Mouse (Mus musculus) ES-E14 (cell line): Measurements from ENCODE around the gene Cyp2j13. TPM values are rescaled to one million over a fixed set of nuclear protein-coding genes. Genes with fewer than 3 reads are reported as not detected.
"Not testable (repeated sequence)": the region's sequence is repeated elsewhere in the genome, so short reads cannot be mapped to it uniquely, and the experiment has no call there.

ENCODE experiments used
- DNase-seq: peaks from one replicate; pipeline ENCODE4 v3.0.0-alpha.2; 2013; ENCODE audit warnings: low read depth, low spot score
- H3K27ac ChIP-seq: 2 replicates; pipeline ENCODE4 v1.5.1; 2012; ENCODE audit warnings: low read depth, mild to moderate bottlenecking, low read length, moderate library complexity, mixed read lengths; ENCODE audit not compliant: poor library complexity, insufficient read depth, severe bottlenecking
- H3K36me3 ChIP-seq: 2 replicates; pipeline ENCODE4 v1.6.1; 2012; ENCODE audit warnings: mild to moderate bottlenecking, low read length, moderate library complexity, mixed read lengths; ENCODE audit not compliant: control insufficient read depth, poor library complexity, insufficient read depth, severe bottlenecking
- H3K4me1 ChIP-seq, 2 experiments: fragments of 150-350 bp in 1 of 2; sonication (generic) in 1 of 2; 2 replicates each; pipeline ENCODE4 v1.6.1; 2012; ENCODE audit warnings: low read length in 2 of 2, mild to moderate bottlenecking in 1 of 2, mixed read lengths in 1 of 2; ENCODE audit not compliant: control insufficient read depth in 2 of 2, insufficient read depth in 2 of 2, poor library complexity in 1 of 2
- H3K4me3 ChIP-seq, 2 experiments: fragments of 150-350 bp in 1 of 2; sonication (generic) in 1 of 2; 2 replicates each; pipeline ENCODE4 v1.5.1; 2012; ENCODE audit warnings: low read length in 2 of 2, low read depth in 1 of 2, mild to moderate bottlenecking in 1 of 2, mixed read lengths in 1 of 2; ENCODE audit not compliant: insufficient read depth in 1 of 2, poor library complexity in 1 of 2, severe bottlenecking in 1 of 2
- H3K9ac ChIP-seq: 2 replicates; pipeline ENCODE4 v1.6.1; 2012; ENCODE audit warnings: low read depth, mild to moderate bottlenecking, low read length, mixed read lengths; ENCODE audit not compliant: poor library complexity, insufficient read depth, severe bottlenecking
- H3K9me3 ChIP-seq: fragments of 150-350 bp; sonication (generic); 2 replicates; pipeline ENCODE4 v1.6.1; 2012; ENCODE audit warnings: low read depth, mild to moderate bottlenecking, low read length; ENCODE audit not compliant: control insufficient read depth, insufficient read depth
- CHD2 ChIP-seq: IDR thresholded peaks from 2 replicates; pipeline ENCODE4 v1.6.1; 2014; ENCODE audit warnings: mild to moderate bottlenecking, low read depth, low read length, inconsistent platforms
- in situ Hi-C, 2 experiments: fragments of 600-800 bp; cut with MboI; formaldehyde crosslinking; loops; one replicate each; pipeline ENCODE4 v1.15.1; 2025; ENCODE audit warnings: low sequenced_read_pairs in 2 of 2, inconsistent platforms in 1 of 2; ENCODE audit not compliant: unreplicated experiment in 2 of 2
- total RNA-seq: library from RNA; depleted of rRNA; stranded (reverse); fragments of 300-350 nt; gene quantifications from 2 replicates; pipeline ENCODE4 v1.2.3, GENCODE M21; 2012; rRNA removed

Cyp2j13 gene
- total RNA-seq, 1 experiment: 0.40 TPM

DNA sequence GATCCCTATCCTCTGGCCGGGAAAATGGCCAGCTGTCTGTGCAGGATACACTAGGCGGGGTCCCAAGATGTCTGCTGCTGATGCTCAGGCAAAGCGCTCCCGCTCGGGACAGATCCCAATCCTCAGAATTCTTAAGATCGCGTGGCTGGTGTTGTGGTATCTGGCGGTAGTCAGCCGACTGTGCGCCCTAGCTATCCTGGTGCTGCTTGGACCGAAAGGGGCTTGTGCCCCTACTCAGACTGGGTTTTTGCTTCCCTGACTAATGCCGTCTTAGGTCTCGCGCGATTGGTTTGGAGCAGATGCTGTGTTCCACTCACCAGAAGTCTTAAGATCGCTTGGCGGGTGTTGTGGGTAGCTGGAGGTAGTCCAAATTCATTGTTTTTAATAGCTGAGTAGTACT lies 95.1 kb downstream of the Cyp2j13 start:
- in situ Hi-C loops: not testable (repeated sequence)
- H3K9ac ChIP-seq: peak overlapping the region; percentile 68

More for the DNA sequence above, 95.1 kb downstream of the Cyp2j13 start:
- not testable (repeated sequence) for H3K27ac ChIP-seq, H3K36me3 ChIP-seq, H3K9me3 ChIP-seq, H3K4me1 ChIP-seq
- TF ChIP-seq CHD2: 0 out of 2 replicates have a peak, but pooled peaks have one; percentile 31
- DNase-seq: peak; percentile 25
- H3K4me3 ChIP-seq: peak overlapping the region; percentile 57 to 63

Other genes starting within 250 kb of the Cyp2j13 start
- gene Hook1, start 110.3 kb downstream of the Cyp2j13 start, total RNA-seq: 54.4 and 55.1 TPM in 2 replicates
- not detected in 2 replicates for gene Cyp2j12, start 63.6 kb upstream of the Cyp2j13 start, total RNA-seq
- not detected in 2 replicates for gene Cyp2j7, start 159.1 kb upstream of the Cyp2j13 start, total RNA-seq